Mouse (Mus musculus) erythroblast, embryonic 14.5 days (primary cell): ENCODE measurements around the gene Actl6b.

ENCODE experiments used
- GATA1 ChIP-seq: IDR thresholded peaks from 2 replicates; pipeline ENCODE4 v1.6.1; 2012; ENCODE audit warnings: low read length, inconsistent platforms, mixed read lengths
- TAL1 ChIP-seq: IDR thresholded peaks from 3 replicates; pipeline ENCODE4 v1.6.1; 2012; ENCODE audit warnings: low read length, inconsistent platforms, mixed read lengths

DNA sequence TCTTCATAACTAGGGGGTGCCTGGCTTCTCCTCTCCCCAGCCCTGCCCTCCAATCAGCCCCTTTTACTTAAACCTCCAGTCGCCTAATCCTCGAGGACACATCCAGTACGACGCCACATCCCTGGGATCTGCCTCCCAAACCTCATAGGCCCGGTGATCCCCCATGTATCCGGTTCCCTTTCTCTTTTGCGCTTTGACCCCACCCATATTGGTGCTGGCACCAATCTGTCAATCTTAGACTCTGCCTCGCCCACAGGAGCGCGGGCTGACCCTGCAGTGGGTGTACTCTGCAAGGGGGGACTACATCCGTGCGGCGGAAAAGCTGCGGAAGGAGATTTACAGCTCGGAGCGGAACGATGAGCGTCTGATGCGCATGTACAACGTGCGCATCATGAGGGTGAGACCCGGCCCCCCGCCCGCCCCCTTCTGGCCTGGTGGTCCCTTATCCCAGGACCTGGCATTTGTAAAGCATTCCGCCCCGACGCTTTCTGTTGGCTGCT, 30.4 kb downstream of the Actl6b start:
- no peak for TF ChIP-seq TAL1
- no peak for TF ChIP-seq GATA1
